Mouse (Mus musculus) testis, adult 2 months (tissue): ENCODE results near the gene Mpdz.

Experiments used
- CTCF ChIP-seq: fragments of 200-500 bp; IDR thresholded peaks from 2 replicates; pipeline ENCODE4 v1.5.1; 2012; ENCODE audit warnings: low read depth, mild to moderate bottlenecking, inconsistent platforms, low read length, moderate library complexity; ENCODE audit not compliant: control insufficient read depth, insufficient read depth, insufficient replicate concordance
- POLR2A ChIP-seq: fragments of 200-500 bp; IDR thresholded peaks from 2 replicates; pipeline ENCODE4 v1.6.1; 2012; ENCODE audit warnings: low read depth, mild to moderate bottlenecking, inconsistent platforms, low read length, moderate library complexity; ENCODE audit not compliant: control insufficient read depth

GRCm38 (mm10) chr4:81345141-81345540 lies 97.5 kb downstream of the Mpdz start:
- no peak for TF ChIP-seq CTCF
- no peak for TF ChIP-seq POLR2A
